ENCODE assay signal across 12 mouse cellular contexts in genomic region chr14:77034175-77034915, GRCm38 (mm10). TPM values are rescaled to one million over a fixed set of nuclear protein-coding genes. Genes with fewer than 3 reads are reported as not detected.
DNase-seq lines count a peak whose midpoint lies in the region; ATAC-seq and TF ChIP-seq lines count a peak whose summit lies in the region.
"Had no signal": no experiment of that assay in that cellular context is flagged by ENCODE, and none has a peak within 500 bp of the region (broad histone marks: within the 10 kb centered on the region; RNA-seq: fewer than 3 reads in every experiment).

No protein-coding gene starts in this region.

- no peak for TF ChIP-seq CTCF in liver, adult 2 months (IDR thresholded peaks at IDR 0.05; ENCODE audit: low read depth, low read length)

- peak; percentile 92 for DNase-seq in liver, adult 2 months (ENCODE audit: extremely low read depth, low read depth, low spot score)
- DNase-seq in liver, result no peak
- DNase-seq in adipocyte (ENCODE audit: low spot score), result peak; percentile 38
- DNase-seq in liver, embryonic 13.5 days, result no peak
- peak; percentile 28 for DNase-seq in skeletal muscle tissue, adult 2 months (ENCODE audit: low read depth, low spot score)
- no peak for DNase-seq in right cerebral cortex, postnatal 25 days
- DNase-seq: gastrocnemius, postnatal 36 days; right cerebral cortex, postnatal 4 days; thymus, postnatal 14 days had no signal

- H3K4me2 ChIP-seq in liver, embryonic 13.5 days, result 0 out of 2 replicates have a peak overlapping the region, but pooled peaks have one; percentile 19
- no peak overlapping the region for H3K4me2 ChIP-seq in midbrain, embryonic 13.5 days (replicated peaks)
- H3K4me2 ChIP-seq: hindbrain, embryonic 13.5 days had no signal

- H3K4me3 ChIP-seq in liver, adult 2 months (ENCODE audit: insufficient read depth, low read depth, low read length), result no peak overlapping the region
- no peak overlapping the region; the same call in 1 of the 2 replicates for H3K4me3 ChIP-seq in liver, embryonic 13.5 days (replicated peaks)
- H3K4me3 ChIP-seq in midbrain, embryonic 13.5 days (replicated peaks), result no peak overlapping the region
- H3K4me3 ChIP-seq: forebrain, embryonic 10.5 days; hindbrain, embryonic 13.5 days had no signal

- peaks cover 9% of the 10 kb centered on the region for H3K4me1 ChIP-seq in liver, adult 2 months (ENCODE audit: control insufficient read depth, insufficient read depth, low read length)
- H3K4me1 ChIP-seq in liver, embryonic 13.5 days (replicated peaks), result peaks cover 16% of the 10 kb centered on the region
- peaks cover 8% of the 10 kb centered on the region for H3K4me1 ChIP-seq in midbrain, embryonic 13.5 days (replicated peaks)

- H3K27ac ChIP-seq in liver, adult 2 months (replicated peaks; ENCODE audit: insufficient read depth, low read depth, low read length), result peak overlapping the region; percentile 64
- peak overlapping the region; percentile 45 for H3K27ac ChIP-seq in liver, embryonic 13.5 days
- no peak overlapping the region for H3K27ac ChIP-seq in midbrain, embryonic 13.5 days
- H3K27ac ChIP-seq: forebrain, embryonic 10.5 days; hindbrain, embryonic 13.5 days had no signal

- WGBS in liver, adult 2 months, result 23% methylated on average over 7 of the region's 7 CpGs
- WGBS in liver, embryonic 13.5 days (ENCODE audit: insufficient replicate concordance), result 55% methylated on average over 7 of the region's 7 CpGs
- WGBS in midbrain, embryonic 13.5 days, result 60% methylated on average over 7 of the region's 7 CpGs

- ATAC-seq in liver, embryonic 13.5 days (ENCODE audit: low read depth), result peak; percentile 52; the same call in 1 of the 2 replicates
- ATAC-seq in midbrain, embryonic 13.5 days, result no peak

- H3K79me2 ChIP-seq in liver, adult 2 months (ENCODE audit: control insufficient read depth, insufficient read depth, low read length), result no peaks in the 10 kb centered on the region

- H3K9ac ChIP-seq in liver, adult 2 months (ENCODE audit: low read depth, low read length), result no peak overlapping the region; the same call in 1 of the 2 replicates
- no peak overlapping the region for H3K9ac ChIP-seq in liver, embryonic 13.5 days
- no peak overlapping the region for H3K9ac ChIP-seq in midbrain, embryonic 13.5 days (replicated peaks)
- H3K9ac ChIP-seq: hindbrain, embryonic 13.5 days had no signal

- H3K9me3 ChIP-seq in liver, embryonic 13.5 days (replicated peaks), result no peaks in the 10 kb centered on the region
- no peaks in the 10 kb centered on the region for H3K9me3 ChIP-seq in midbrain, embryonic 13.5 days
- H3K9me3 ChIP-seq: forebrain, embryonic 10.5 days; hindbrain, embryonic 13.5 days had no signal

- H3K27me3 ChIP-seq in liver, adult 2 months (ENCODE audit: control insufficient read depth, insufficient read depth, low read length), result no peaks in the 10 kb centered on the region
- no peaks in the 10 kb centered on the region for H3K27me3 ChIP-seq in liver, embryonic 13.5 days
- peaks cover 7% of the 10 kb centered on the region; the same call in 1 of the 2 replicates for H3K27me3 ChIP-seq in midbrain, embryonic 13.5 days

- no peak for TF ChIP-seq POLR2A in liver, adult 2 months (IDR thresholded peaks at IDR 0.05; ENCODE audit: extremely low read depth, insufficient read depth, low read length)

- H3K36me3 ChIP-seq in liver, adult 2 months (ENCODE audit: control insufficient read depth, insufficient read depth, low read length), result peaks cover 18% of the 10 kb centered on the region
- 0 out of 2 replicates have a peak, but pooled peaks cover 4% of the 10 kb centered on the region for H3K36me3 ChIP-seq in liver, embryonic 13.5 days
- no peaks in the 10 kb centered on the region for H3K36me3 ChIP-seq in midbrain, embryonic 13.5 days
- H3K36me3 ChIP-seq: forebrain, embryonic 10.5 days; hindbrain, embryonic 13.5 days had no signal

RNA-seq across cellular contexts. Expression of gene Ccdc122, which starts 2.2 kb away (rescaled TPM):
- total RNA-seq in liver, adult 2 months (2014; rRNA removed), result 5.0 and 6.9 TPM in 2 replicates
- 1.3 and 1.4 TPM in 2 replicates for polyA plus RNA-seq in liver, adult 2 months (2012; rRNA removed)
- 2.3 and 2.5 TPM in 2 replicates for polyA plus RNA-seq in liver, embryonic 13.5 days (2015; fragmentation: Nextera tagmentation; extraction: Ambion mirVana)
- polyA plus RNA-seq in midbrain, embryonic 13.5 days (2015; fragmentation: Nextera tagmentation; extraction: Ambion mirVana), result 0.79 and 0.86 TPM in 2 replicates

RNA-seq across cellular contexts. Expression of gene Lacc1, which starts 2.4 kb away (rescaled TPM):
- total RNA-seq in liver, adult 2 months (2014; rRNA removed), result 8.6 and 8.8 TPM in 2 replicates
- polyA plus RNA-seq in liver, adult 2 months (2012; rRNA removed), result 6.0 and 6.3 TPM in 2 replicates
- 5.1 and 5.5 TPM in 2 replicates for polyA plus RNA-seq in liver, embryonic 13.5 days (2015; fragmentation: Nextera tagmentation; extraction: Ambion mirVana)
- 1.8 TPM in 2 replicates for polyA plus RNA-seq in midbrain, embryonic 13.5 days (2015; fragmentation: Nextera tagmentation; extraction: Ambion mirVana)

Comparison
In these comparisons a context has a peak if more than half of its experiments do, and no peak if none do; other contexts are left out.
1. DNase-seq: peak in liver, adult 2 months (single experiment), adipocyte (single experiment) and skeletal muscle tissue, adult 2 months (single experiment); none in liver (single experiment), liver, embryonic 13.5 days (single experiment) and right cerebral cortex, postnatal 25 days (single experiment).